Mouse (Mus musculus) stomach, postnatal 0 days (tissue): ENCODE results near the gene Ndufb3.
A peak's percentile ranks its signal among the peaks of the same experiment; 100 is the strongest.

Source experiments
- CTCF ChIP-seq: IDR thresholded peaks from 2 replicates; pipeline ENCODE4 v1.5.1; 2016; ENCODE audit warnings: antibody characterized with exemption, low read depth, mild to moderate bottlenecking, moderate library complexity
- EP300 ChIP-seq: optimal IDR thresholded peaks from 2 replicates; pipeline ENCODE3; 2016; ENCODE audit warnings: antibody characterized with exemption

DNA sequence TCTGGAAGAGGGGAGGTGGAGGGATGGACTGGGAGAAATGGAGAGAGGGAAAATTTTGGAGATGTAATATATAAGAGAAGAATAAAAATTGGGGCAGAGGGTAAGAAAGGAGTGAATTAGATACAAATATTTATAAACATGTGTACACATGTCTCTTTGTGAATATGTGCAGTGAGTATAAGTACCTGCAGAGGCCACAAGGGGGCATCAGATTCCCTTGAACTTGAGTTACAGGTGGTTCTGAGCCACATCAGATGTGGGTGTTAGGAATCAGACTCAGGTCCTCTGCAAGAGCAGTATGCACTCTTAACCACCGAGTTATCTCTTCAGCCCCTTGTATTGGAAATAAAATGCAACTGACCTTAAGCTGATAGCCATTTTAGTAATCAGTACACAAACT is 23.7 kb upstream of the Ndufb3 start:
- TF ChIP-seq CTCF (peak; percentile 67), EP300 (no peak)
